Mouse (Mus musculus): Measurements from ENCODE around the gene Atp7a. TPM values are rescaled to one million over a fixed set of nuclear protein-coding genes. Genes with fewer than 3 reads are reported as not detected.
"Not testable (repeated sequence)": the region's sequence is repeated elsewhere in the genome, so short reads cannot be mapped to it uniquely, and the experiment has no call there.

Atp7a gene
- polyA plus RNA-seq, 1 experiment, result 1.0 TPM

DNA sequence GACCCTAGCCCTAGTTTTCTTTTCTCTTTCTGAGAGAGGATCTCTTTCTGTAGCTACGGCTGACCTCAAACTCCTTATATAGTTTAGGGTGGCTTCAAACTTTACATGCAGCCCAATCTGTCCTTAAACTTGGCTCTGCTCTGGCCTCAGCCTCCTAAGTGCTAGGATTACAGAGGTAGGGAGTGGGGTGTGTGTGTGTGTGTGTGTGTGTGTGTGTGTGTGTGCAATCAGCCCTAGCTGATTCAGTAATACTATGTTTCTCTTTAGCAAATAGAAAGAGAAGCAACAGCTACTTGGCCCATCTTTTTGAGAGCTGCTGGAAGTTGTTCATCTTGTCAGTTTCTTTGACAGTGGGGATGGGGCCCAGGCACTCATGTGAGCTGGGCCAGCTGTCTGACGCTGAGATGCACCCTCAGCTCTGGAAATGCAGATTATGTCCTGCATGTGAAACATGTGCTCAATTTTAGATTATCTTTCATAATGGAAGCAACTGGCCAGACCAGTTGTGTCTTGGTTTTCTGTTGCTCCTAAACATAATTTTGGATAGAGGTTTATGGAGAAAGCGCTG lies 10.2 kb downstream of the Atp7a start:
- Histone ChIP-seq H3K4me3 (ENCODE audit: low read depth, low read length) (no peak overlapping the region), H3K27ac (ENCODE audit: insufficient read depth, low read depth, low read length) (no peak overlapping the region), H3K27me3 (ENCODE audit: control insufficient read depth, insufficient read depth, low read length) (no peaks in the 10 kb centered on the region), H3K36me3 (ENCODE audit: control insufficient read depth, insufficient read depth, low read length) (no peaks in the 10 kb centered on the region), H3K4me1 (ENCODE audit: control insufficient read depth, insufficient read depth, insufficient read length, low read length) (0 out of 2 replicates have a peak, but pooled peaks cover under 1% of the 10 kb centered on the region)
- TF ChIP-seq CTCF (IDR thresholded peaks at IDR 0.05; ENCODE audit: extremely low read depth, insufficient read length, insufficient replicate concordance, low read depth, low read length), result no peak
- no peak for TF ChIP-seq POLR2A (IDR thresholded peaks at IDR 0.05; ENCODE audit: low read depth, low read length)
- WGBS, result 83% methylated on average over 3 of the region's 3 CpGs

DNA sequence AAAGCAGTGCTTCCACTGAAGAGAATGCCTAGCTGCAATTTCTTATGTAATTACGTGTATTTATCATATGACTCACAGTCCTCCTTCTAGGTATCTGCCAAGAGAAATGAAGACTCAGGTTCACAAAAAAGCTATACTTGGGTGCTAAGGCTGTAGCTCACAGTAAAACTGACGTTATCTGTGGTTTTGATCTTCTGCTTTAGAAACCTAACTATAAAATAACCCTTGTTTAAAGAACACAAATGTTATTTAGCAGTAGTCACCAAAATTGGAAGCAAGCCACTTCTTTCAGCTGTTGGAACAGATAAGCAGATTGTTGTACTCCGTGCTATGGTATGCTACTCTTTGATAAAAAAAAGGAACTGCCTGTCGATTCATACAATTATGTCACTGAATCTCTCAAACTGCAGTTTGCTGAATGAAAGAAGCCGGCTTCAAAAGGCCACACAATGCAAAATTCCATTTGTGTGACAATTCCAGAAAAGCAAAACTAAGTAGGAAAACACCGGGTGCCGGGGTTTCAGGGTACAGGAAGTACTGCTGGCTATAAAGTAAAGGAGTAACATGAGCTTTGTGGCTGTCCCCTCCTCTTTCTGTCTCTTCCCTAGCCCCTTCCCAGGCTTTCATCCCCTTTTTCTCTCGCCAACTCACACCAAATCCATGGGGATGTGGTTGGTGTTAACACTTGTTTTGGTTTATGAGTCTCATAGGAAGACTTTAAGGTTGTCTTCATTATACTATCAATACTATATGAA lies 17.0 kb downstream of the Atp7a start:
- H3K36me3 ChIP-seq (ENCODE audit: control insufficient read depth, insufficient read depth, low read length), result no peaks in the 10 kb centered on the region
- 23% methylated on average over 8 of the region's 8 CpGs for WGBS
- H3K4me3 ChIP-seq (ENCODE audit: low read depth, low read length), result no peak overlapping the region
- H3K4me1 ChIP-seq (ENCODE audit: control insufficient read depth, insufficient read depth, insufficient read length, low read length), result peaks cover 4% of the 10 kb centered on the region; the same call in 1 of the 2 replicates
- H3K27me3 ChIP-seq (ENCODE audit: control insufficient read depth, insufficient read depth, low read length), result no peaks in the 10 kb centered on the region
- TF ChIP-seq CTCF (IDR thresholded peaks at IDR 0.05; ENCODE audit: extremely low read depth, insufficient read length, insufficient replicate concordance, low read depth, low read length) (no peak), POLR2A (IDR thresholded peaks at IDR 0.05; ENCODE audit: low read depth, low read length) (no peak)
- peak overlapping the region; percentile 41; the same call in 1 of the 2 replicates for H3K27ac ChIP-seq (ENCODE audit: insufficient read depth, low read depth, low read length)

GRCm38 (mm10) chrX:106045455-106045854 lies 18.4 kb downstream of the Atp7a start:
- WGBS, result 53% methylated on average over 2 of the region's 2 CpGs
- Histone ChIP-seq H3K27ac (ENCODE audit: insufficient read depth, low read depth, low read length) (no peak overlapping the region), H3K4me3 (ENCODE audit: low read depth, low read length) (no peak overlapping the region), H3K36me3 (ENCODE audit: control insufficient read depth, insufficient read depth, low read length) (no peaks in the 10 kb centered on the region), H3K27me3 (ENCODE audit: control insufficient read depth, insufficient read depth, low read length) (no peaks in the 10 kb centered on the region), H3K4me1 (ENCODE audit: control insufficient read depth, insufficient read depth, insufficient read length, low read length) (peaks cover 4% of the 10 kb centered on the region; the same call in 1 of the 2 replicates)
- TF ChIP-seq POLR2A (IDR thresholded peaks at IDR 0.05; ENCODE audit: low read depth, low read length) (no peak), CTCF (IDR thresholded peaks at IDR 0.05; ENCODE audit: extremely low read depth, insufficient read length, insufficient replicate concordance, low read depth, low read length) (no peak)

DNA sequence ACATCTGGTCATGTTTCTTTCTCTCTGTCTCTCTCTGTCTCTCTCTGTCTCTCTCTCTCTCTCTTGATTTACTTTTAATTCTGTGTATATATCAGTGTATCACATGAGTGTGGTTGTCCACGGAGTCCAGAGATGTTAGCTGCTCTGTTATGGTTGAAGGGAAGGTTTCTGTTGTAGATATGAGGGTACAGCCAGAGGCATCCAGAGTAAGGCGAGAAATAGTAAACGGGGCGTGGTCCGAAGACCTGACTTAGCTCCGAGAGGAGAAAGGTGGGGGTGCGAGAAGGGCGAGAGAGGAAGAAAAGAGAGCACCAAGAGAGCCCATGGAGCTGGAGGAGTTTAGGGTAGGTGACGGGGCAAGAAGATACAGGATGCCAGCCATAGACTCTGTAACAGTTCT lies 18.9 kb downstream of the Atp7a start:
- H3K4me3 ChIP-seq (ENCODE audit: low read depth, low read length), result no peak overlapping the region
- no peak overlapping the region for H3K27ac ChIP-seq (ENCODE audit: insufficient read depth, low read depth, low read length)
- 38% methylated on average over 9 of the region's 9 CpGs for WGBS
- H3K27me3 ChIP-seq (ENCODE audit: control insufficient read depth, insufficient read depth, low read length), result no peaks in the 10 kb centered on the region
- H3K36me3 ChIP-seq (ENCODE audit: control insufficient read depth, insufficient read depth, low read length), result no peaks in the 10 kb centered on the region
- no peak for TF ChIP-seq CTCF (IDR thresholded peaks at IDR 0.05; ENCODE audit: extremely low read depth, insufficient read length, insufficient replicate concordance, low read depth, low read length)
- TF ChIP-seq POLR2A (IDR thresholded peaks at IDR 0.05; ENCODE audit: low read depth, low read length), result no peak
- peaks cover 4% of the 10 kb centered on the region; the same call in 1 of the 2 replicates for H3K4me1 ChIP-seq (ENCODE audit: control insufficient read depth, insufficient read depth, insufficient read length, low read length)

- Histone ChIP-seq H3K4me1 (ENCODE audit: control insufficient read depth, insufficient read depth, insufficient read length, low read length) (peaks cover 4% of the 10 kb centered on the region; the same call in 1 of the 2 replicates), H3K4me3 (ENCODE audit: low read depth, low read length) (no peak overlapping the region), H3K27ac (ENCODE audit: insufficient read depth, low read depth, low read length) (no peak overlapping the region), H3K27me3 (ENCODE audit: control insufficient read depth, insufficient read depth, low read length) (no peaks in the 10 kb centered on the region), H3K36me3 (ENCODE audit: control insufficient read depth, insufficient read depth, low read length) (no peaks in the 10 kb centered on the region)
- TF ChIP-seq CTCF (IDR thresholded peaks at IDR 0.05; ENCODE audit: extremely low read depth, insufficient read length, insufficient replicate concordance, low read depth, low read length), result no peak
- no peak for TF ChIP-seq POLR2A (IDR thresholded peaks at IDR 0.05; ENCODE audit: low read depth, low read length)
- 76% methylated on average over 1 of the region's 1 CpGs for WGBS
These were observed 21.1 kb downstream of the Atp7a start for GRCm38 (mm10) chrX:106048191-106048590.

GRCm38 (mm10) chrX:106077858-106078257 lies 50.8 kb downstream of the Atp7a start:
- whole genome bisulfite sequencing, result 88% methylated on average over 2 of the region's 2 CpGs
- H3K27me3 ChIP-seq (ENCODE audit: control insufficient read depth, insufficient read depth, low read length), result not testable (repeated sequence)

DNA sequence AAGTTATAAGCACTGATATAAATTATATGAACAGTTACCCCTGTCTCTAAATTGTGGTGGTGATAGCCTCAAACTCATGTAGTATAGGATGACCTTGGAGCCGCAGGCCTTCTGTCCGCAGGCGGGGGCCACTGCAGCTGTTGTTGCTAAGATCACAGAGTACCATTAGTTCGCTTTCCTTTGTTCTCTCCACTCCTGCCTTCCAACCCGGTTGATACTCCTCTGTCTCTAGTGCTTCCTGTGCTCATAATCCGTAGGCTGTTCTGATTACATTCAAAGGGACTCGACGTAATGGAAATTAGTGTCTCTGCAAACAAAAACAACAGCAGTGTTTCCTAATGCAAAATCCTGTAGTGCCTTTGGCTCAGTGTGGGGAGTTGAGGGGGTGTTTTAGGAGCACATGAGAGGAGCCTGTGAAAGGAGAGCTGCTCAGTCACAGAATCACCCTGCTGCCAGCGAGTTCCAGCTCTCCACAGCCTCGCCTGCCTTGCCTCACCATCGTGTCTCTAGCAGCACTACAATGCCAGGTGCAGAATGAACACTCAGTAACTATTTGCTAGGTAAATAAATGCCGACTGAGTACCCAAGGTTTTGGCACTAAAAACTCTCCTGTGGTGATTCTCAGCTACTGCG lies 53.9 kb downstream of the Atp7a start:
- no peak overlapping the region for H3K4me3 ChIP-seq (ENCODE audit: low read depth, low read length)
- H3K27me3 ChIP-seq (ENCODE audit: control insufficient read depth, insufficient read depth, low read length), result no peaks in the 10 kb centered on the region
- peak overlapping the region; percentile 27 for H3K27ac ChIP-seq (ENCODE audit: insufficient read depth, low read depth, low read length)
- TF ChIP-seq CTCF (IDR thresholded peaks at IDR 0.05; ENCODE audit: extremely low read depth, insufficient read length, insufficient replicate concordance, low read depth, low read length) (no peak), POLR2A (IDR thresholded peaks at IDR 0.05; ENCODE audit: low read depth, low read length) (no peak)
- peaks cover 8% of the 10 kb centered on the region; the same call in 1 of the 2 replicates for H3K4me1 ChIP-seq (ENCODE audit: control insufficient read depth, insufficient read depth, insufficient read length, low read length)
- WGBS, result 30% methylated on average over 13 of the region's 13 CpGs
- H3K36me3 ChIP-seq (ENCODE audit: control insufficient read depth, insufficient read depth, low read length), result no peaks in the 10 kb centered on the region

More at GRCm38 (mm10) chrX:106077858-106078257, 50.8 kb downstream of the Atp7a start:
- not testable (repeated sequence) for H3K4me3 ChIP-seq (ENCODE audit: low read depth, low read length); H3K27ac ChIP-seq (ENCODE audit: insufficient read depth, low read depth, low read length); H3K4me1 ChIP-seq (ENCODE audit: control insufficient read depth, insufficient read depth, insufficient read length, low read length); H3K36me3 ChIP-seq (ENCODE audit: control insufficient read depth, insufficient read depth, low read length)
